Mouse (Mus musculus) right cerebral cortex, postnatal 25 days (tissue): Measurements from ENCODE around the gene E2f4.

Experiments used
- DNase-seq: peaks from one replicate; pipeline ENCODE4 v3.0.0; 2022

Gene E2f4

GRCm38 (mm10) chr8:105297511-105298192, at the start of gene E2f4:
E2f4 (plus strand) TSS chr8:105297663.
- peak; percentile 94 for DNase-seq

- DNase-seq: no peak
These were observed 45.5 kb upstream of the E2f4 start for GRCm38 (mm10) chr8:105251954-105252353.

GRCm38 (mm10) chr8:105252680-105253537, 44.6 kb upstream of the E2f4 start:
- no peak for DNase-seq

DNA sequence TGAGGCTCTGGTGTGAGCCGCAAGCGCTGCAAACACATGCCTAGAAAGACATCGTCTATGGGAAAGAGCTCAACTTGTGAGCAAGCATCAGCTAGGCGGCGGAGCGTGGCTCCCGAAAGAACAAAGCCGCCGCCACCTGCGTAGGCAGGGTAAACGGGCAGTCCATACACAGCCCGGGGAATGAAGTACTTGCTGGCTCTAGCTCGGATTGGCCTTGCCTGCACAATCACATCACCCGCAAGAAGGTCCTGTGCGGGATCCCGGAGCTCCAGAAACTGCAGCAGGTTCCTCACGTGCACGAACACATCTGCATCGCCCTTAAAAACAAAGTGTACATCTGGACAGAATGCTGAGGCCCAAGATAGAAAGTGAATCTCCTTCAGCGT, 43.7 kb upstream of the E2f4 start:
- DNase-seq: no peak

DNA sequence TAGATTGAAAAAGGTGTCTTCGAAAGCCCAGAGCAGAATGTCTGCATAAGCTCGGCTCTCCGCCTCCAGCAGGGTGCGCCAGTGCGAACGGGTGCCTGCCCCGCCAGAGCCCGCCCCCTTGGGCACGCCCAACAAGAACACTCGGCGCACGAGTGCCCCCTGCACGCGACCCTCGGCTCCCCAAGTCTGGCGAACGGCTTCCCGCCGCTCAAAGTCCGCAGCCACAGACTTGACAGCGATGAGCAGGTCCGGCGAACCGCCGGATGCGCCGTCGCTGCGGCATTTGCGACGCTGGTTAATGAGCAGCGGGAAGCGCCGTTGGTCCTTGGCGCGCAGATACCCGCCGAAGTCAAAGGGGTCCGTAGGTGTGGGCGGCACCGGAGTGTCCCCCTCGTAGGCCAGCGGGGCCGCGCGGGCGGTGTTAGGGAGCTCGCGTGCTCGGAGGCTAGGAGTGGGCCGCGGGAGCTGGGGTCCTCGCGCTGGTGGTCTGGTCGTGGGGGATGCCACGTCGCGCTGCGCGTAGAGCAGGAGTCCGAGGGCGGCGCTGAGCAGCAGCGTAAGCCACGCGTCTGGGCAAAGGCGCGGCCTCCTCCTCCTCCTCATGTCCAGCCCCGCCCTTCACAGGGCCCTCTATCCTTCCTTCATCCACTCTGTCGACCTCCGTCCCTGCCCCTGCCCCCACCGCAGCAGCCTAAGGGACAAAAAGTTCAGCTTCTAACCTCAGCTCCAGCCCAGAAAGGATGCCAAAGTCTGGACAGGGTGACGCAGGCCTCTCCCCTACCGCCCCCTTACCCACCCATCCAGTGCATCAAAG, 43.1 kb upstream of the E2f4 start:
- DNase-seq: peak; percentile 89

- DNase-seq: no peak
These were observed 42.5 kb upstream of the E2f4 start, which contains the start of gene B3gnt9 for GRCm38 (mm10) chr8:105254966-105255350. B3gnt9 (minus strand) TSS chr8:105255153.

- DNase-seq: no peak
These were observed 39.9 kb upstream of the E2f4 start for GRCm38 (mm10) chr8:105257318-105258114.

DNA sequence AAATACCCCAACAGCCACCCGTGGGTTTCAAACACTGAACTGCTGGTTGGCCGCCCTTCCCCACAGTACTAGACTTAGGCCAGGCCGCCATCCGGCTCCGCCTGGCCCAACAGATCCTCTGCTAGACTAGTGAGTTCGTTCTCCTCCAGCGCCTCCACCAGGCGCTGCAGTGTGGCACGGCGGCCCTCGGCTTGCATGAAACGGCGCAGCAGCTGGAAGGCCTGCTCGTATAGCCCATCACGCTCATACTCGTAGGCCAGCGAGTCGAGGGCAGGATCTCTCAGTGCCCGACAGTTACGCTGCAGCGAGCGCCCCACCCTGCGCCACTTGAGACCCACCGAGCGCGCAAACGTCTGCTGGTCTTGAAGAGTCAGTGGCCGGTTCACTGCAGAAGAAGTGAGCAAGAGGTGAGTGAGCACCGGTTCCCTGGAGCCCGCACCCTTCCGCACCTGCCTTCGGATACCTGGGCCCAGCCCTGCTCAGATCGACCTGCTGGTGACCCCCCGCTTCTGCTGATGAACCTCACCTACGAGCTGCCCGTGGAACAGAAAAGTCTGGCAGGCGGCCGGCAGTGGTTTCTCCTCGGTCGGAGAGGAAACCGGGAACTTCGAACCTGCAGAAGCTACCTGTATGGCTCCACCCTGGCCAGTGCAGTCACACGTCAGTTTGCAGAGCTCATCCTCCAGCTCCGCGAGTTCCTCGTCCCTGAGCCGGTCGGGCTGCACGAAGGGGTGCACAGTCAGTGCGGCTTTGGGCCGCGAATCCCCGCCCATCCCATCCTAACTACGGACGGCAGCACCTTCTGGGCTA, 38.3 kb upstream of the E2f4 start:
- no peak for DNase-seq

GRCm38 (mm10) chr8:105259721-105260320, 37.6 kb upstream of the E2f4 start:
- DNase-seq: peak; percentile 75

GRCm38 (mm10) chr8:105260371-105261099, 36.9 kb upstream of the E2f4 start:
- no peak for DNase-seq

DNA sequence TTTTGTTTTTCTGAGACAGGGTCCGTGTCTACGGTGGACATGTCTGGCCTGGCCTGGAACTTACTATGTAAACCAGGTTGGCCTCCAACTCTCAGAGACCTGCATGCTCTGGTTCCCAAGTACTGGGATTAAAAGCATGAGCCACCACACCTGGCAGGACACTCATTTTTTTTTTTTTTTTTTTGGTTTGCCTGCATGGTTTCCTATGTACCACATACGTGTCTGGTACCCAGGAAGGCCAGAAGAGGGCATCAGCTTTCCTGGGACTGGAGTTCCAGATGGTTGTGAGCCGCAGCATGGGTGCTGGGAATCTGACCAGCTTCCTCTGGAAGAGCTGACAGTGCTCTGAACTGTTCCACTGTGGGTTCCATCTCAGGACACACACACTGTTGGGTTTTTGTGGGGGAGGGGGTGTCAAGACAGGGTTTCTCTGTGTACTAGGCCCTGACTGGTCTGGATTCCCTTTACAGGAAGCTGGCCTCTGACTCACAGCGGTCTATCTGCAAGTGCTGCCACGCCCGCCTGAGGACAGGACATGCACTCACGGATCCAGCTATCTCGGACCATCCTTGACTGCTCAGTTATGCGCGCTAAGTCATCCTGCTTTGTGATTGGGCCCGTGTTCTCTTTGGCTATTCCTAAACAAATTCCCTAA, 36.0 kb upstream of the E2f4 start:
- no peak for DNase-seq

- no peak for DNase-seq
These were observed 34.1 kb upstream of the E2f4 start for GRCm38 (mm10) chr8:105263244-105263912.

DNA sequence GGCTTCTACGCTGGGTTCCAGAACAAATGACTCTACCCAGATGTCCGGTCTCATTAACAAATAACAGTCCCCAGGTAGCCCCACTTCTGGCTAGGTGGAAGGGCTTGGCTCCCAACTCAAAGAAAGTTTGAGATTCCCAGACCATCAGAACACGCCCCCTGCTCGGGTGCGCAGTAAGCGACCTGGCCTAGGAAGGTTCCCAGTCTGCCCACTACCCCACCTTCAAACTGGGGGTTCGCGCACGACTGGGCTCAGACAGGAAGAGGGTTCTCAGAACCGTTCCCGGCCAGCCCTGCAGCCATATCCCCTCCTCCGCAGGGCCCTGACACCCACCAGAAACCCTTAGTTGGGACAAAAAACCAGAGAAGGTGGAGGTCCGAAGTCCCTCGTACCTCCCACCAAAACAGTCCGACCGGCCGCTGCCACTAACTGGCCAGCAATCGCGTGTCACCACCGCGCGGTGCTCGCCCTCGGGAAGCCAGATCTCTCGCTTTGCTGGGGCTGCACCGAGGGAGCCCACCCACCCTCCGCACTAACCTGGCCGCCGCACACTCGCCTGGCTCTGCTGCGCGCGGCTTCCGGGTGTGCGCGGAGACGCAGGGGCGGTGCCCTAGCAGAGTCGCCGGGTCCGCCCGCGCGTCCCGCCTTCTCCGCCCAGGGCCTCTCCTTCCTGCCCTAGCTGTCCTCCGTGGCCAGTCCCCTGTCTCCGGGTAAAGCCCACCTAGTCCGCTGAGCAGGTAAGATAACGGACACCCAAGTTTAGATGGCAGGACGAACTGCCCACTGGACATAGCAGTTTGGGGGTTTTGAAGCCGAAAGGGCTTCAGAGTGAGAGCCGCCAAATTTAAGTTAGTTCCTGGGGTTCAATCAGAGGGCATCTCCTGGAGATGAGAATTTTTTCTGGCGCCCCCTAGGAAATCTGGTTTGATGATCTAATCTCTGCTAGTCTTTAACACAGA, 33.2 kb upstream of the E2f4 start, which contains the start of the genes Tradd and Fbxl8:
Gene Tradd, minus strand, starts transcription at position 586 of the 959 bp plus-strand sequence.
Gene Fbxl8, plus strand, starts transcription at position 625 of the 959 bp plus-strand sequence.
- no peak for DNase-seq

- no peak for DNase-seq
These were observed 32.3 kb upstream of the E2f4 start for GRCm38 (mm10) chr8:105265128-105265527.

- DNase-seq: no peak
These were observed 30.7 kb upstream of the E2f4 start for GRCm38 (mm10) chr8:105266775-105267174.

GRCm38 (mm10) chr8:105268342-105269074, 29.0 kb upstream of the E2f4 start:
- DNase-seq: peak; percentile 87

DNA sequence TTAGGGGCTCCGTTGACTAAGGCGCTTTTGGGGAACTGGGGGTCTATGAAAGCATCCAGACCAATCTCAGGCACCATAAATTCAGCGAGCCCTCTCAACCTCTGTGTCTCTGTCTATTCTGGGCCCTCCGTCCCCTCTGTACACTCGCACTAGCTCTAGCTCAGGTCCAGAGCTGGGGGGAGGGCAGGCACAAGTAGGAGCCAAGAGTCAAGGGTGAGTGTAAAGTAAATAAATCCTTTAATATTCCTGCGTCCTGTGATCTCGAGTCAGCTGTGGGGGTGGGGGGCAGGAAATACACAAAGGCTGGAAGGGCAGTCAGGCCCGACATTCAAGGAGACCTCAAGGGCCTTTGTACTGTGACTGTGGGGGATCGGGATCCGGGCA, 28.4 kb upstream of the E2f4 start:
- DNase-seq: no peak
